Mouse (Mus musculus) G1E-ER4 (cell line): ENCODE results near the gene Actl10. TPM values are rescaled to one million over a fixed set of nuclear protein-coding genes. Genes with fewer than 3 reads are reported as not detected.

ENCODE experiments used
- GATA1 ChIP-seq: IDR thresholded peaks from one replicate; pipeline ENCODE4 v1.8.0; 2012; ENCODE audit warnings: low read length, inconsistent platforms
- polyA plus RNA-seq: library from polyadenylated mRNA; stranded (reverse); fragments of >175 nt; gene quantifications from 2 replicates; pipeline ENCODE4 v1.2.3, GENCODE M21; 2012

Actl10 gene
- 0.06 TPM in 1 of 2 replicates, not detected in the other for polyA plus RNA-seq

DNA sequence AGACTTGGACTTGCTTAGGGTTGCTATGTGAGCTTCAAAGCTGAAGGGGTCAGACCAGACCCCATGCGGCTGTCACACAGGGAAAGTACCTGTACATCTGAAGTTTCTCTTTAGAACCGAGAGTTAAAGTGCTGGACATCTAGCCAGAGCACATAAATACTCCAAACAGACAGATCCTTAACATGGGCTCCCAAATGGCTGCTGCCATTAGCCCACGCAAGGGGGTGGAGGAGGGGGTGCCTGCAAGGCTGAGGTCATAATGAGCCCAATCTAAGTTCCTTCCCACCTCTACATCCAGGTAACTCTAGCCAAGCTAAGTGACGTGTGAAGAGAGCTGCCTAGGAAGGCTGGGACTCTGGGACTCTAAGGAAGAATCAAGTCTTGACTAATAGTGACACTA lies at the start of gene Actl10:
Actl10 (plus strand) TSS at position 301 of the 400 bp plus-strand sequence.
- no peak for TF ChIP-seq GATA1

DNA sequence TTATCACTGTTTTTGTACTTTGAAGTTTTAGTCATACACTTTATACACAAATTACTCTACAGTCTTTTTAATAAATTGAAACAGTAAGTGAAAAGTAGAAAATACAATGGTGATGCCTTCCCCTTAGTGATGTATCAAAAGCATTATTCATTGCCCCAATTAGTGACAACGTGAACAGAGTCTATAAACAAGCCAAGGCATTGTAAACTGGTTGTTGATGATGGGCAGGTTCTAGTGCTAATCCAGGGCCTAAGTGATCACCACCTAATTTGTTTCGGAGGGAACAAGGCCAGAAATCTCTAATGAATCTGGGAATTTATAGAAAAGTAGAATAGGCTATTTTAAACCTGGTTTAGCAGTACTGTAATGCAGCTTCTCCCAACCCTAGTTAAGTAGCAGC lies 44.5 kb upstream of the Actl10 start:
- TF ChIP-seq GATA1, result no peak

DNA sequence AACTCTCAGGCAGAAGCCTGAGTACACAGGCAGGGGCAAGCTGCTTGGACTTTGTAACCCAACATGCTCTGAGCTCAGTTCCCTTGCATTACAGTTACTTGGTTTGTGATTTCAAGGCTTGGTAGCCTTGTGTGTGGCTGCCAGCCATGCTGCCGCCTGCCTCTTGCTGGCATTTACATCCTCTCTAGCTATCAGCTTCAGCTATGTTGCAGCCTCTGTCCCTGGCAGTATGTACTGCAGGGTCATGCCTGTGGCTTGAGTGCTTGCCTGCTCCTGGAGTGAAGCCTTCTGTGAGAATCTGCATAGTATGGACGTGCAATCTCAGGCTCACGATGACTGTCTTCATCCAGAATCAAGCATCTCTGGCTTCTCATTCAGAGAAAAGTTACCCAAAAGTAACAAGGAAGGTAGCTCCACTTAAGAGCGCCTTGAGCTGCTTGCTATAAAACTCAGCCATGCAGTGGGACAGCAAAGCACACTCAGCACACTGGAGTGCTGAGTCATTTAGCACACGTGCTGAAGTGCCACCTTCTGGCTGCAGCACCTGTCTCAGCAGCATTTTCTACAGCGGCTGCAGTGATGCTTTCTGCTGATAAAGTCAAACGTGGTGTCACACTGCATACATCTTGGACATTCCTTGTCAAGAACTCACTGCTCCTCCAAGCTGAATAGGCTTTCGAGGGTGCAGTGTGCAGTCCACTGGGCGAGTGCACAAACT lies 43.9 kb upstream of the Actl10 start:
- TF ChIP-seq GATA1, result no peak

DNA sequence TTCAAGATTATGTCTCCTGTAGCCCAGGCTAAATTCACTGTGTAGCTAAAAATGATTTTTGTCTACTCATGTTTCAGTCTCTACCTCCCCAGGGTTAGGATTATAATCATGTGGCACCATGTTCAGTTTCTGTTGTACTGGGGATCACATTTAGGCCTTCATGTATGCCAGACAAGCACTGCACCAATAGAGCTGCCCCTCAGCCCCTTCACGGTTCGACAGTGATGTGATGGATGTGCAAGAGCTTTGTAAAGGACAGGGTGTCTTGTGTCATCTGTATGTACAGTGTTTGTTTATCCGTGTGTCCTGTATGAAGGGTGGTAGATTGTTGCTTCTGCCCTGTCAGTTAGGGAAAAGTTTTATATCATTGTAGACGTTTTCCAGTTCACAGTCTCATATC lies 43.1 kb upstream of the Actl10 start:
- no peak for TF ChIP-seq GATA1

DNA sequence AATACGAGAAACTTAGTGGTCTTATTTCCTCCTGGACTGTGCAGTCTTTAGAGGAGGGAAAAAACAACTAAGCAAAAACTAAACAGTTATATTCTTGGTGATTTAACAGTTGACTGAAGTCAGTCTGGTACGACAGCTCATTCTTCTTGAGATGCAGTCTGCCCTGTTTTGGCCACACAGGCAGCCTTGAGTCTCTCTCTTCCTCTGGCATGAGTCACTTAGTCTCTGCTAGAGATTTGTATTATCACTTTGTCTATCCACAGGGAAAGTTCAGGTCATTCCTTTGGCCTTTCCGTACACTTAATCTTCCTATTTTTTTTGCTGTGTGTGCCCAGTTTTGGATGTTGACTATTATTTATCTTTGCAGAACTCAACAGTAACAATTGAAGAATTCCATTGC lies 41.4 kb upstream of the Actl10 start:
- TF ChIP-seq GATA1, result no peak

DNA sequence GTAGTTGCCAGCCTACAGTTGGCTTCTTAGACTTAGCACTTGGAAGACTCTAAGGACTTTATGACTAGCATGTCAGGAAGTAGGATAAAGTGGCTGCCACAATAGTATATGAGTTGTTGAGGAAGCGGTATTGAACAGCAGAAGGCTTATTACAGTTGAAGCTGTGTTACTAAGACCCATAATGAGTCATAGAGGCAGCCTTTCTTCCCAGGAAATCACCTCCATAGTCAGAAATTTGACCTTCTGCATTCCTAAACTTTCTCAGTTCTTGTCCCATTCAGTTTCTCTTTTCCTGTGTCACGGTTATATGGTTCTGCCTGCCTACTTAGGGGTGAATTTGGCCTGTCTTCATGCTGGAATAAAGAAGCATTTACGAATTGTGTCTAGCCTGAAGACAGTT lies 34.6 kb upstream of the Actl10 start:
- TF ChIP-seq GATA1, result no peak

DNA sequence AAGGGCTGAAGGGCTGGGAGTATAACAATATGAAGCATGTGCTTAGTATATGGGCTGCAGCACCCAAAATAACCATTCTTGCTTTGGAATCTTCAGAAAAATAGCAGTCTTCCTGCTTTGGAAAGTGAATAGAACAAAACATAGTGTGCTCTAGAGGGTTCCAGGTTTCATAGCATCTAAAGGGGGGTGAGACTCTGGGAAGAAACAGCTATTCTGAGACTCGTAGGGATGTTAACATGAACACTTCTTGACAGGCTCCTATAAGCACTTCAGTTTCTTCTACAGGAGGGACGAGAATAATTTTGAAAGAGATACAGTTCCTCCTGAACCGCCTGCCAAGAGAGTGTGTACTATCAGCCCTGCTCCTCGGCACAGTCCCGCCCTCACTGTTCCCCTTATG lies 34.2 kb upstream of the Actl10 start:
- TF ChIP-seq GATA1, result no peak

DNA sequence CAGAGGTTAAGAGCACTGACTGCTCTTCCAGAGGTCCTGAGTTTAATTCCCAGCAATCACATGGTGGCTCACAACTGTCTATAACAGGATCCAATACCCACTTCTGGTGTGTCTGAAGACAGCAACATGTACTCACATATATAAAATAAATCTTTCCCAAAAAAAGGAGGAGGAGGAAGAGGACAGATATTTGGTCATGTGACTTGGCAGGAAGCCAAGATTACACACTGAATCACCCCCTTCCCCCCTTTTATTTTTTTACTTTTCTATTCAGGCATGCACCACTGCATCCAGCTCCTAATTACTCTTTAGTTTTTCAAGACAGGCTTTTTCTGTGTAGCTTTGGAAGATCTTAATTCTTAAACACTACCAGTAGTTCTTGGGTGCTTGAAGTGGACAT lies 30.1 kb upstream of the Actl10 start:
- no peak for TF ChIP-seq GATA1

DNA sequence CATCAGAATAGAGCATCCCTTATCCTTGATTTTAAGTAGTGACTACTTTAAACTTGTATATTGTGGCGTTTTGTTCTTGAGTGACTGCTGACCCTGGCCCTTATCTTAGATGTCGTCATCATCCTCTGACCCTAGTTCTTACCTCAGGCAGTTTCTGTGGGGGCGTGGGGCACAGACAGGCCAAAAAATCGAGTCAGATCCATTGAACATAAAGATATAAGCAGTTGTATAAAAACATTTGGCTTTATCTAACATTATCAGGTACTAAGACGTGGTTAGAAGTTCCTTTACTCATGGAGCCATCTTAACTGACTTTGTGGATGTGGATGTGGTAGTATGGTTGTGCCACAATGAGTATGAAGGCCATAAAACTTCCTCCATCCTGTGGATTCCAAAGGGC lies 29.2 kb upstream of the Actl10 start:
- no peak for TF ChIP-seq GATA1

DNA sequence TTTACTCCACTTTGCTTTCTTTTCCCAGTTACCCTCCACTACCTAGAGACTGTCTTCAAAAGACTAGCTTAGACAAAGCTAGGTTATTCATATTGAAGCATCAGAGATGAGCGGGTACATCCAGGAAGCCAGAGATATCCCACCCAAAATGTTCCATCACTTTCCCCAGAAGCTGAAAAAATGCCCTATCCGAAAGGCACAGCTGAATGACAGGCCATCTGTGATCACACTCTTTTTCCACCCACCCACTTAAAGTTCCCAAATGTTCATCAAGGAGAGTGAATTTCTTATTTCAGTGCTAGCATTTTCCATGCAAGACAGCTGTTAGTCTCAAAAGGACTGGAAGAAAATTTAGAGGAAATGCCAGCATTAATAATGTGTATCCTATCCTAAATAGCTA lies 26.3 kb upstream of the Actl10 start:
- TF ChIP-seq GATA1, result no peak

DNA sequence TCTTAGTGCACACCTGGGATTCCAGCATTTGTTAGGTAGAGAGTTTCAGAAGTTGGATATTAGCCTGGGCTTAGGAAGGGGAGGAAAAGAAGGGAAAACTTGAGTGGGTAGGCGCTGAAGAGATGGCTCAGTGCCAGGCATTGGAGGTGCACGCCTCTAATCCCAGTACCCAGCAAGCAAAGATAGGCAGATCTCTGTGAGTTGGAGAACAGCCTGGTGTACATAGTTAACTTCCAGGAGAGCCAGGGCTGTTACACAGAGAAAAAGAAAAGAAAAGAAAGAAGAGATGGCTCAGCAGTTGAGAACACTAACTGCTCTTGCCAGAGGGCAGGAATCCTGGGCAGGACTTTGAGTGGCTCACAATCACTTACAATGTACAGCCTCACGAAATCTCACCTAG lies 25.0 kb upstream of the Actl10 start:
- TF ChIP-seq GATA1, result no peak

DNA sequence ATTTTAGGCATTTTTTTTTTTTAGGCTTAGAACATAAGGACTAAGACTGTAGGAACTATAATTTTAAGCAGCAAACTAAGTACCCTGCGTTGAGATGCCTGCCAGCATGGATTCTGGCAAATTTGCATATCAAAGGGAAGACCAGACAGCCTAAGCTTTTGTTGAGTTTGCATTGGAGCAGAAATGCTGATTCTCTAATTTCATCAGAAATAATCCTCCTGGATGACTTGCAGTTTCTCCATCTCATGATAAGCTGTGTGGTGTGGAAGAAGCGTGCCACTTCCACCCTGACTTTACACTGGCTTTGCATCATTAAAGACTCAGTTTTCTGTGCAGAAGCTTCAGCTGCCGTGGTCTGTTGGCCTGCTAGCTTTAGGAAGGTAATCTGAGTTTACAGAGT lies 18.7 kb upstream of the Actl10 start:
- TF ChIP-seq GATA1, result no peak

DNA sequence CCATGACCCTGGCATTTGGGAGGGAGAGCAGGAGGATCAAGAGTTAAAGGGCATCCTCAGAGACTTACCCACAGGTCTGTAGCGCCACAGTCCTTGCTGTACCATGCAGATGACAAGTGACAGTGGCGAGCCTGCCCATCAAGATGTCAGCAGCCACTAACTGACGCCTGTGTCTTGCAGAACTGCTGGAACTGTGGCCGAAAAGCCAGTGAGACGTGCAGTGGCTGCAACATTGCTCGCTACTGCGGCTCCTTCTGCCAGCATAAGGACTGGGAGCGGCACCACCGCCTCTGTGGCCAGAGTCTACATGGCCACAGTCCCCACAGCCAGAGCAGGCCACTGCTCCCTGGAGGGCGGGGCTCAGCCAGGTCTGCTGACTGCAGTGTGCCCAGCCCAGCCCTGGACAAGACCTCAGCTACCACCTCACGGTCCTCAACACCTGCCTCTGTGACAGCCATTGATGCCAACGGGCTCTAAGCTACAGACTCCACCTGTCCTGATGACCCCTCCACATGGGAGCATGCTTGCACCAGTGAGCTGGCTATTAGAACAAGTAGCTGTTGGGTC lies 16.8 kb upstream of the Actl10 start:
- no peak for TF ChIP-seq GATA1

DNA sequence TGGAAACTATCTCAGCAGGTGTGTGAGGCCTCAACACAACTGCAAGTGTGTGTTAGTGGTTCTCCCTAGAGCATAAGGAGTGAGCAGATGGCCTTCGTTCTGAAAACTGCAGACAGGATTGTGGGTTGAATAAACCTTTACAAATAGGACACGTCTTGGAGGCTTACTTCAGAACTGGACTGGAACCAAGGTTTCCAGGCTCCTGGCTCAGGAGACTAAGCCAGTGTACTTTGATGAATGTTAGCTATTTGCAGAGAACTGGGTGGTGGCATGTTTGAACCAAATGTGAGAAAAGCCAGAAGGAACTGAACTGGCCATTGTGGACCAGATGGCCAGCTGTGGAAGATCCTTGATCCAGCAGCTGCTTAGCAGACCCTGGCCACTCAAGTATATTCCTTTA lies 13.3 kb upstream of the Actl10 start:
- no peak for TF ChIP-seq GATA1

DNA sequence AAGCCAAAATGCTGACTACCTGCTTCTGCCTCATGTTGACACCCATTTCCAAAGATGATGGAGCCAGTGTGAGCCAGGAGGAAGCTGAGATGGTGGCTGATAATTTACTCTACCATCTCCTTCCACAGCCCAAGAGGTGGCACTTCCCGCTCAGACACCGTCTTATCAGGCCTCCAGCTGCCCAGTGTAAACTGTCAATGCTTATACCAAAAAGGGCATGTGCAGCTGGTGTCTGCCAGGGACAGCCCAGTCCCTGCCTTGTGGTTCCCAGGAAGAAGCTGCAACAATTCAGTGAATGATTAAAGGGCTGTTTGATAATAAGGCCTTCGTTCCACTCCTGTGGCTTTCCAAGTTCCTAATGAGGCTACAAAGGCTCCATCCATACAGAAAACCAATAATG lies 12.9 kb upstream of the Actl10 start:
- TF ChIP-seq GATA1, result no peak

DNA sequence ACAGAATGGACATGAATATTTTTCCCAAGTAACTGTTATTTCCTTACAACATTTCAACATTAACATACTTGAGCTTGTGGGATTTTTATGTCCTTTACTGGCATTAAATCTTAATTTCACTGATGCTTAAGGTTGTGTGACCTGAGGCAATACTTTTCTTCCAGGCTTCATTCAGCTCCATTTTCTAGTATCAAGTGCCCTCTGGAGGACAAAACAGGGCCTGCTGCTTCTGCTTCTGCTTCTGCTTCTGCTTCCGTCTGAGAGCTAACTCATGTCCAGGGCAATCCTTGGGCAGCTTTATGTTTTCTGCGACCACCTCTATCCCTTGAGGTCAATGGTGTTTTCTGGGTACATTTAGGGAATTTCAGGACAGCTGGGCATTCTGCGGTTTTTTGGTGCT lies 11.9 kb upstream of the Actl10 start:
- no peak for TF ChIP-seq GATA1

DNA sequence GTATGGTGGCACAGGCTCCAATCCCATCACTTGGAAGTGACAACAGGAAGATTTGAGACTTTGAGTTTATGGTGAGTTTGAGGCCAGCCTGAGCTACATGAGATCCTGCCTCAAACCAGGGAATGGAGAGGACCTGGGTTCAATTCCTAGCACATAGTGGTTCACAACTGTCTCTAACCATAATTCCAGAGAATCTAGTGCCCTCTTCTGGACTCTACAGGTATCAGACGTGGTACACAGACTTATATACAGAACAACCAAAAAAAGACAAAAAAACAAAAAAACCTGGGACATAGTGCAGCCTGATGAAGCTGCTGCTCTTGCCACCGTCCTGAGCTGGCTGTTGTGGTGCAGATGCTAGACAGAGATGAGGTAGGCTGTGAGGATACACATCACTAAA lies 9.9 kb upstream of the Actl10 start:
- TF ChIP-seq GATA1, result no peak
